Mouse (Mus musculus) lung, postnatal 25 days (tissue): ENCODE measurements around the gene Kdm3a.

ENCODE experiments used
- DNase-seq: peaks from one replicate; pipeline ENCODE4 v3.0.0; 2022; ENCODE audit warnings: low spot score

The Kdm3a gene

DNA sequence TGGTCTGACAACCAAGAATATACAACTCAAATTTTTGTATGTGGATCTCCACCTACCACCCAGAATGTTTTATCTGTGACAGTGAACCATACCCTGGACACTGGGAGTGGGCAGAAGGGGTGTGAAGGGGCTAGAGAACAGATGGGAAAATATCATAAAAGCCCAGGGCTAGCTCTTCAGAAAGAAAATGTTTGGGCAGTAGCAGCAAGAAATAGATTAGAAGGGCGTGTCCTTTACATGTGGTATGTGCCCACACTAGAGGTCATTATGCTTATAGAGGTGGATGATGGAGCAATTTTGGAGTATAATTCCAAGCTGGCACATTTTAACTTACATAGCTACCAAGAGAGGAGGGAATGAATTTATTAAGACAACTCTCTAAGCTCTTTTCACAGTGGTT, 57.4 kb downstream of the Kdm3a start:
- DNase-seq = no peak

DNA sequence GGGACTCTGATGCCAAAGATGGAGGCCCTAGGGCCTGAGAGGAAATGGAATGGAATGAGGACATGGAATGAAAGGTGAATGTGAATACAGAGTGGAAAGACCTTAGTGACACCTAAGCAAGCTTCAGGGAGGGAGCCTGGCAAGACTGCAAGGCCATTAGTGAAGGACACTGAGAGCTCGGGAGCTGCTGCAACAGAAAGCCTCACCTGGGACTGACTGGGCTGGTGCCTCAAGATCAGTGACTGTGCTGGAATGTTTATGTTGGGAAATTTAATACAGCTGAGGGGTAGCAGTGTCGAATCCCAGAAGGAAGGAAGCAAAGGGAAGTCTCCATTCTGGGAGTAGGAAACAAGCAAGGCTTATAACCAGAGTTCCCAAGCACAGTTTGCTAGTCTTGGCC, 63.8 kb downstream of the Kdm3a start:
- DNase-seq = no peak

DNA sequence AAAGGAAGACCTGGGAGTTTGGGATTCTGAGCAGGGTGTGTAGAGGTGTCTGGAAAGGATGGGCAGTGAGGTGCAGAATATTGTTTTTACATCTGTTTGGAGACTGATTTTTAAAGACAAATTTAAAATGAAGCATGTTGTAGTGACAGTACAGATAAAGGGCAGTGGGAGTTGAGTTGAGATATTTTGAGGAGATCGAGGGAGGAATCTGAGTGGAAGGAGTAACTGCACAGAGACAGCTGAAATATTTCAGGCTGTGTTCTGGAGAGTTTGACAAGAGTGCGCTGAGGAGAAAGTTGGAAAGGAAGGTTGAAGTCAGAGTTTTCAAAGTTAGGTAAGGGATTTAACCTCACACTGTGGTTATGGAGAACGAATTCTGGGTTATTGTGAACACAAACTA, 64.2 kb downstream of the Kdm3a start:
- no peak for DNase-seq

DNA sequence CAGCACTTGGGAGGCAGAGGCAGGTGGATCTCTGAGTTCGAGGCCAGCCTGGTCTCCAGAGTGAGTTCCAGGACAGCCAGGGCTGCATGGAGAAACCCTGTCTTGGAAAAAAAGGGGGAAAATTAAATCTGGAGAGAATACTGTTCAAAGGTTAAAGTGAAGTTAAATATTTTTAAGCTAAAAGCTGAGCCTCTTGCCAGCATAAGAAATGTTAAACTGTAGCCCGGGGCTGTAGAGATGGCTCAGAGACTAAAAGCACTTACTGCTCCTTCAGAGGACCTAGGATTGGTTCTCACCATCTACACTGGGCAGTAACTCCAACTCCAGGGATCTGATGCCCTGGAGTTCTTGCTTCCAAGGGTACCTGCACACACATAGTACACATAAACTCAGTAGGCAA, 76.0 kb downstream of the Kdm3a start:
- DNase-seq = no peak

DNA sequence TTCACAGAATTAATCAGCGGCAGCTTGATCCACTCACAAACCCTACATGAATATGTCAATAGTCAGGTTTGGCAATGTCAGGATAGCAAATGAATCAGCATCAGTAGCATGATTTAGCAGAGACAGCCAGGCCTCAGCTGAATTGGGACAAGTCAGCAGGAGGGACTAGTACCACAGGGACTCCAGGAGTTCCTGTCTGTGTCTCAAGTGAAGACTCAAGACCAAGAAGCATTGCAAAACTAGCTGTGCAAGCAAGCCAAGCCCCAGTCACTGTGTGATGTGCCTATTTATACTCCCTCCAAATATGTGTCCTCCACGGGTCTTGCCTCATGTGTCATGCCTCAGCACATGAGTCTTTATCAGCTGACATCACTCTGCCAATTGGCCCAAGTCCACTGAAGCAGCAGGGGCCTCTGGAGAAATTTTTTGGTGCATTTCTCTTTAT, 77.3 kb downstream of the Kdm3a start:
- peak; percentile 35 for DNase-seq

DNA sequence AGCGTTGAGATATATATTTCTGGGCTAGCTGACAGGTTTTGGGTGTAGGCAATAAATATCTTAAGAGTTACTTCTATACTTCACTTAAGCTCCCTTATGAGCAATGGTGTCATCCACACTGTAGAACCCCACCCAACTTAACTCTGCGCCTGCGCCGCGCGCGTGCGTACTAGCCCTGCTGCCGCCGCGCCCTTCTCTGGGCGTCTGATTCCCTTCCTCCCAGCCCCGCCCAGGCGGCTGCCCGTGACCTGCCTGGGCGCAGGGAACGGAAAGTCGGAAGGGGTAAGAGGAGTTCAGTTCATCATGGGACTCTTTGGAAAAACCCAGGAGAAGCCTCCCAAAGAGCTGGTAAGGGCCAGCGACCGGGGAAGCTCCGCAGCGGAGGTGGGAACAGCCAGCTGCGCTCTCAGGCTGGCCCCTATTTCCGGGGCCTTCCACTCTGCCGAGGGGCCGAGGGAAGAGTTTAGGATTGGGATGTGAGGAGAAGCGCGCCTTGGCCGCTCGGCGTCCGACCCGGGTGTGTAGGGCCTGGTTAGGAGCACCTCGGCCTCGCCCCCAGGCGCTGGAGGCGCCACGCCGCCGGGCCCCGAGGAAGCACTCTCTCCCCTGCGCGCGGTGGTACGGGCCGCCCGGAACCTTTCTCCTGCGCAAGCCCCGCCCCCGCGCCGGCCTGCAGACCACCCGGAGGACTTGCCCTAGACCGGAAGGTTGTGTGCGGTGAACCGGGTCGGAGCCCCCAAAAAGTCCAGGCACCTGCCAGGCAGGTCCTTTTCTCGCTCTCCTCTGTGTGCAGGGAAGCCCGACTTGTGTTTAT, 88.9 kb downstream of the Kdm3a start, which contains the start of gene Chmp3:
Gene Chmp3 (plus strand): TSS at position 112 of the 814 bp plus-strand sequence.
- peak; percentile 96 for DNase-seq
